Mouse (Mus musculus) midbrain, embryonic 16.5 days (tissue): Measurements from ENCODE around the gene Nbea. TPM values are rescaled to one million over a fixed set of nuclear protein-coding genes. Genes with fewer than 3 reads are reported as not detected.

ENCODE experiments used
- ATAC-seq: fragments of 200-750 bp; cut with Nextera tagmentation; 2 replicates; pipeline ENCODE4 v1.8.0; 2017; ENCODE audit warnings: moderate TSS enrichment
- H3K27ac ChIP-seq: fragments of 300-500 bp; sonication (generic); 2 replicates; pipeline ENCODE4 v1.5.1; 2014; ENCODE audit warnings: mild to moderate bottlenecking, low read length, mixed read lengths
- H3K27me3 ChIP-seq: fragments of 300-500 bp; sonication (generic); 2 replicates; pipeline ENCODE4 v1.6.1; 2014; ENCODE audit warnings: low read depth, low read length, mixed read lengths; ENCODE audit not compliant: control insufficient read depth, insufficient read depth
- H3K36me3 ChIP-seq: fragments of 300-500 bp; sonication (generic); 2 replicates; pipeline ENCODE4 v1.6.1; 2014; ENCODE audit warnings: mild to moderate bottlenecking, low read length, moderate library complexity, mixed read lengths; ENCODE audit not compliant: control insufficient read depth, insufficient read depth
- H3K4me1 ChIP-seq: fragments of 300-500 bp; sonication (generic); 2 replicates; pipeline ENCODE4 v1.6.1; 2014; ENCODE audit warnings: mild to moderate bottlenecking, low read length, mixed read lengths; ENCODE audit not compliant: control insufficient read depth, insufficient read depth
- H3K4me2 ChIP-seq: fragments of 300-500 bp; sonication (generic); 2 replicates; pipeline ENCODE4 v1.6.1; 2014; ENCODE audit warnings: mild to moderate bottlenecking, low read length, mixed read lengths
- H3K4me3 ChIP-seq: fragments of 300-500 bp; sonication (generic); 2 replicates; pipeline ENCODE4 v1.5.1; 2014; ENCODE audit warnings: low read depth, mild to moderate bottlenecking, low read length, moderate library complexity, mixed read lengths
- H3K9ac ChIP-seq: fragments of 300-500 bp; sonication (generic); 2 replicates; pipeline ENCODE4 v1.6.1; 2014; ENCODE audit warnings: low read depth, low read length, mixed read lengths
- H3K9me3 ChIP-seq: fragments of 300-500 bp; sonication (generic); replicated peaks from 2 replicates; pipeline ENCODE4 v1.6.1; 2014; ENCODE audit warnings: mild to moderate bottlenecking, low read length, mixed read lengths; ENCODE audit not compliant: control insufficient read depth, poor library complexity, severe bottlenecking
- WGBS: fragments of 180-500 bp; shearing (Covaris S2); extraction: QIAGEN DNeasy Blood & Tissue Kit; methylation state at CpG from one replicate; pipeline ENCODE4 v1.1.7; 2014; 5-methylcytosine and 5-hydroxymethylcytosine counted together
- polyA plus RNA-seq: library from polyadenylated mRNA; unstranded; fragments of >200 nt; fragmentation: Nextera tagmentation; extraction: Ambion mirVana; gene quantifications from 2 replicates; pipeline ENCODE4 v1.2.1, GENCODE M21; 2015

The Nbea gene
- polyA plus RNA-seq, 1 experiment from 2014 or later = 60.2 TPM

DNA sequence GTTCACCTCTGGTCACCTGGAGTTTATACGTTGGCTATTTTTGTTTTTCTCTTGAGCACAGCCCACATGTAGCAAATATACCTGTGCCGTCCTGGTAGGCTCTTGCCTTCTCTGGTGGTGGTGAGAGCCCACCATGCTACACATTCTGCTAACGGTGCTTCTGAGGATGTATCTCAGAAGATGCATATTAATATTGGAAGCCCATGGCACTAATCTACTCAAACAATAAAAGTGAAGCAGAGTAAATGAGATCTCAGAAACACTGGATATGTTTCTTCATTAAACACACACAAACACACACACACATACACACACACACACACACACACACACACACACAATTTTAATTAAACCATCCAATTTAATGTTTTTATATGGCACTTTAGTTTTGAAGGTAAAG is 469.6 kb downstream of the Nbea start:
- ATAC-seq = no peak
- 68% methylated on average over 3 of the region's 3 CpGs for WGBS
- no peak overlapping the region for H3K27ac ChIP-seq
- H3K36me3 ChIP-seq = peaks cover 10% of the 10 kb centered on the region
- peaks cover 4% of the 10 kb centered on the region for H3K4me1 ChIP-seq
- no peak overlapping the region for H3K9ac ChIP-seq
- no peaks in the 10 kb centered on the region for H3K9me3 ChIP-seq
- no peak overlapping the region for H3K4me2 ChIP-seq
- H3K4me3 ChIP-seq = no peak overlapping the region
- H3K27me3 ChIP-seq = no peaks in the 10 kb centered on the region

DNA sequence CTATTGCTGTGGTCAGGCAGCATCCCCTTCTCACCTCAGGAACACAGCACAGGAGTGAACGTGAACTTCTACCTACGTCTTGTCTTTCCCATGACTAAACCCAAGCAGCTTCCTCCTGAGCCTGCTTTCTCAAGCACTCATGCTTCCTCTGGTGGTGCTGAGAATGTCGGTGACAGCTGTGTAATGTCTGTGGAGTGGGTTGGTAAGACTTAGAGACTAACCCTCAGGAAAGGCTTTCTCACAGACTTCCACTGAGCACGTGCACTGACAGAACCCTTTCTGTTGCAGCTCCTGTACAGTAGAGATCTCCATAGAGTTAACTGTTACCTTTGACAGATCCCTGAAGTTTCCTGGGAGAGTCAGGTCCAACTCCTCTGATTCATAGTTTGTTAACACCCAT is 473.2 kb downstream of the Nbea start:
- H3K27ac ChIP-seq = no peak overlapping the region
- no peak overlapping the region for H3K9ac ChIP-seq
- 98% methylated on average over 4 of the region's 4 CpGs for WGBS
- H3K27me3 ChIP-seq = no peaks in the 10 kb centered on the region
- H3K9me3 ChIP-seq = no peaks in the 10 kb centered on the region
- peaks cover 12% of the 10 kb centered on the region for H3K36me3 ChIP-seq
- H3K4me3 ChIP-seq = no peak overlapping the region
- H3K4me2 ChIP-seq = no peak overlapping the region
- ATAC-seq = no peak
- peaks cover 4% of the 10 kb centered on the region for H3K4me1 ChIP-seq

GRCm38 (mm10) chr3:55701632-55702031 is 481.9 kb downstream of the Nbea start:
- H3K4me3 ChIP-seq = no peak overlapping the region
- WGBS = 88% methylated on average over 6 of the region's 6 CpGs
- H3K4me1 ChIP-seq = no peaks in the 10 kb centered on the region
- H3K27ac ChIP-seq = no peak overlapping the region
- H3K4me2 ChIP-seq = no peak overlapping the region
- ATAC-seq = no peak
- peaks cover 4% of the 10 kb centered on the region; the same call in 1 of the 2 replicates for H3K36me3 ChIP-seq
- H3K9me3 ChIP-seq = no peaks in the 10 kb centered on the region
- H3K9ac ChIP-seq = no peak overlapping the region
- no peaks in the 10 kb centered on the region for H3K27me3 ChIP-seq

- no peaks in the 10 kb centered on the region for H3K9me3 ChIP-seq
- H3K36me3 ChIP-seq = peaks cover 6% of the 10 kb centered on the region; the same call in 1 of the 2 replicates
- H3K27ac ChIP-seq = no peak overlapping the region
- no peaks in the 10 kb centered on the region for H3K27me3 ChIP-seq
- H3K4me2 ChIP-seq = no peak overlapping the region
- H3K4me3 ChIP-seq = no peak overlapping the region
- no peak for ATAC-seq
- H3K9ac ChIP-seq = no peak overlapping the region
- H3K4me1 ChIP-seq = peaks cover 3% of the 10 kb centered on the region; the same call in 1 of the 2 replicates
- 96% methylated on average over 2 of the region's 2 CpGs for WGBS
These were observed 486.3 kb downstream of the Nbea start for GRCm38 (mm10) chr3:55697174-55697573.

- H3K36me3 ChIP-seq = peaks cover 7% of the 10 kb centered on the region; the same call in 1 of the 2 replicates
- no peaks in the 10 kb centered on the region for H3K27me3 ChIP-seq
- H3K9me3 ChIP-seq = no peaks in the 10 kb centered on the region
- peaks cover 3% of the 10 kb centered on the region; the same call in 1 of the 2 replicates for H3K4me1 ChIP-seq
- H3K9ac ChIP-seq = no peak overlapping the region
- WGBS = 62% methylated on average over 4 of the region's 4 CpGs
- H3K27ac ChIP-seq = peak overlapping the region; percentile 23; the same call in 1 of the 2 replicates
- H3K4me2 ChIP-seq = no peak overlapping the region
- H3K4me3 ChIP-seq = no peak overlapping the region
- ATAC-seq = no peak
These were observed 490.4 kb downstream of the Nbea start for GRCm38 (mm10) chr3:55693073-55693472.

DNA sequence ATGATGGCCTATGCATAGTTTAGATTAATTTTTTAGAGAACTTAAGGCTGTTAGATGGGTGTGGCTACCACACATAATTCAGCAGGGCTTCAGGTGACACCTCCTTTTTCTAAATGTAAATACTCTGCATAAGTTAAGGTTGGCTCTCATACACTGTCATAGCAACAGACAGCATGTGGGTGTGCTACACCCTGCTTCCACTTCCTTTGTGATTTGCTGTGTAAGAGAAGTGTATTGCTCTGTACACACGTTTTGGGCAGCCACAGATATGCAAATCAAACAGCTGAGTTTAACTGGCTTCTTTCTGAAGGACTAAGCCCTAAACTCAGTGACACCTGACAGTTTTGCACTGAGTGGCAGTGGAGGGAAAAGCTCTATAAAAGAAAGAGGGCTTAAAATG is 495.4 kb downstream of the Nbea start:
- Histone ChIP-seq H3K9me3 (no peaks in the 10 kb centered on the region), H3K36me3 (0 out of 2 replicates have a peak, but pooled peaks cover 3% of the 10 kb centered on the region), H3K4me3 (no peak overlapping the region), H3K9ac (no peak overlapping the region), H3K4me2 (no peak overlapping the region), H3K4me1 (peaks cover 26% of the 10 kb centered on the region), H3K27ac (no peak overlapping the region), H3K27me3 (no peaks in the 10 kb centered on the region)
- WGBS = 29% methylated on average over 1 of the region's 1 CpGs
- no peak for ATAC-seq

- Histone ChIP-seq H3K36me3 (0 out of 2 replicates have a peak, but pooled peaks cover 3% of the 10 kb centered on the region), H3K27ac (peak overlapping the region; percentile 19), H3K4me1 (peaks cover 23% of the 10 kb centered on the region), H3K27me3 (no peaks in the 10 kb centered on the region), H3K9me3 (no peaks in the 10 kb centered on the region), H3K4me2 (no peak overlapping the region), H3K4me3 (no peak overlapping the region), H3K9ac (no peak overlapping the region)
- WGBS = 64% methylated on average over 6 of the region's 6 CpGs
- no peak for ATAC-seq
These were observed 496.5 kb downstream of the Nbea start for GRCm38 (mm10) chr3:55686993-55687392.

GRCm38 (mm10) chr3:55685627-55686026 is 497.9 kb downstream of the Nbea start:
- no peak overlapping the region for H3K9ac ChIP-seq
- 0 out of 2 replicates have a peak, but pooled peaks cover 3% of the 10 kb centered on the region for H3K36me3 ChIP-seq
- ATAC-seq = no peak
- H3K27ac ChIP-seq = peak overlapping the region; percentile 78
- 42% methylated on average over 6 of the region's 6 CpGs for WGBS
- H3K9me3 ChIP-seq = no peaks in the 10 kb centered on the region
- no peak overlapping the region for H3K4me3 ChIP-seq
- H3K4me2 ChIP-seq = no peak overlapping the region
- H3K4me1 ChIP-seq = peaks cover 23% of the 10 kb centered on the region
- no peaks in the 10 kb centered on the region for H3K27me3 ChIP-seq

GRCm38 (mm10) chr3:55684892-55685291 is 498.6 kb downstream of the Nbea start:
- 0 out of 2 replicates have a peak, but pooled peaks have one; percentile 44 for ATAC-seq
- Histone ChIP-seq H3K4me2 (no peak overlapping the region), H3K27ac (peak overlapping the region; percentile 67), H3K9ac (peak overlapping the region; percentile 32; the same call in 1 of the 2 replicates), H3K4me3 (no peak overlapping the region), H3K9me3 (no peaks in the 10 kb centered on the region), H3K36me3 (0 out of 2 replicates have a peak, but pooled peaks cover 3% of the 10 kb centered on the region), H3K4me1 (peaks cover 23% of the 10 kb centered on the region), H3K27me3 (no peaks in the 10 kb centered on the region)
- WGBS = 6% methylated on average over 4 of the region's 4 CpGs
